Comparison of ENCODE assay signal across 9 mouse cellular contexts in genomic region chr3:133877310-133877709, GRCm38 (mm10).
DNase-seq lines count a peak whose midpoint lies in the region; ATAC-seq lines count a peak whose summit lies in the region.
"Had no signal": no experiment of that assay in that cellular context is flagged by ENCODE, and none has a peak within 500 bp of the region (broad histone marks: within the 10 kb centered on the region; RNA-seq: fewer than 3 reads in every experiment).

No protein-coding gene starts in this region.

- no peaks in the 10 kb centered on the region for H3K9me3 ChIP-seq in forebrain, embryonic 15.5 days
- H3K9me3 ChIP-seq in neural tube, embryonic 13.5 days, result no peaks in the 10 kb centered on the region

- H3K27me3 ChIP-seq in forebrain, embryonic 15.5 days, result no peaks in the 10 kb centered on the region
- H3K27me3 ChIP-seq in neural tube, embryonic 13.5 days, result no peaks in the 10 kb centered on the region

- ATAC-seq in forebrain, embryonic 15.5 days (replicated peaks), result peak; percentile 49
- ATAC-seq in neural tube, embryonic 13.5 days (ENCODE audit: low read depth), result peak; percentile 70

- no peak overlapping the region; the same call in 1 of the 2 replicates for H3K9ac ChIP-seq in forebrain, embryonic 15.5 days (replicated peaks)
- 0 out of 2 replicates have a peak overlapping the region, but pooled peaks have one; percentile 56 for H3K9ac ChIP-seq in neural tube, embryonic 13.5 days

- peak overlapping the region; percentile 73; the same call in 1 of the 2 replicates for H3K27ac ChIP-seq in forebrain, embryonic 15.5 days (replicated peaks)
- H3K27ac ChIP-seq in neural tube, embryonic 13.5 days (replicated peaks), result peak overlapping the region; percentile 82

- no peaks in the 10 kb centered on the region for H3K36me3 ChIP-seq in forebrain, embryonic 15.5 days
- no peaks in the 10 kb centered on the region for H3K36me3 ChIP-seq in neural tube, embryonic 13.5 days

- 16% methylated on average over 5 of the region's 5 CpGs for WGBS in forebrain, embryonic 15.5 days
- 40% methylated on average over 5 of the region's 5 CpGs for WGBS in neural tube, embryonic 13.5 days

- intact Hi-C loops in heart, postnatal 10 days (cut with DNase I), result loop anchor here (1.0 to 10.0 kb wide), 4 partner anchors 417 to 1329 kb away; partner anchors contain the start of gene Ppa2

- H3K4me1 ChIP-seq in forebrain, embryonic 15.5 days, result peaks cover 11% of the 10 kb centered on the region
- H3K4me1 ChIP-seq in neural tube, embryonic 13.5 days (replicated peaks), result peaks cover 12% of the 10 kb centered on the region

- no peak overlapping the region for H3K4me3 ChIP-seq in forebrain, embryonic 15.5 days
- H3K4me3 ChIP-seq in neural tube, embryonic 13.5 days, result 0 out of 2 replicates have a peak overlapping the region, but pooled peaks have one; percentile 24

- peak; percentile 1 to 3 for DNase-seq in heart, postnatal 10 days
- no peak for DNase-seq in heart, adult 11 months
- DNase-seq in kidney, postnatal 10 days, result peak; percentile 9
- no peak for DNase-seq in right cerebral cortex, adult 18-20 months
- no peak for DNase-seq in spleen, postnatal 14 days (ENCODE audit: low spot score in 2 of 2)
- no peak for DNase-seq in thymus, postnatal 36 days
- DNase-seq: thymus, postnatal 14 days had no signal

- peak overlapping the region; percentile 52 for H3K4me2 ChIP-seq in forebrain, embryonic 15.5 days (replicated peaks)
- H3K4me2 ChIP-seq in neural tube, embryonic 13.5 days, result peak overlapping the region; percentile 57

Comparison
In these comparisons a context has a peak if more than half of its experiments do, and no peak if none do; other contexts are left out.
1. DNase-seq: peak in heart, postnatal 10 days (2 of 2) and kidney, postnatal 10 days (single experiment); none in heart, adult 11 months (single experiment), right cerebral cortex, adult 18-20 months (single experiment), spleen, postnatal 14 days (0 of 2) and thymus, postnatal 36 days (0 of 2).